Mouse (Mus musculus) cerebellum, adult 9-11 months (tissue): ENCODE measurements at regions not wholly inside any gene's neighbourhood (a gene's known extent, or its start where the extent isn't known, plus 50 kb on each side); places are given as distances from the start of the nearest gene placed in this dataset.

Experiments
- DNase-seq: peaks from one replicate; pipeline ENCODE4 v3.0.0; 2022

GRCm38 (mm10) chr9:83273361-83273975 is 127.0 kb upstream of the Hmgn3 start:
- DNase-seq, result no peak

- DNase-seq, result no peak
Measured at GRCm38 (mm10) chr9:83265736-83266135, 119.3 kb upstream of the Hmgn3 start.

- no peak for DNase-seq
Measured at GRCm38 (mm10) chr9:83259511-83259910, 113.0 kb upstream of the Hmgn3 start.

- no peak for DNase-seq
Measured at GRCm38 (mm10) chr9:83258986-83259385, 112.5 kb upstream of the Hmgn3 start.

GRCm38 (mm10) chr9:83258476-83258875 is 112.0 kb upstream of the Hmgn3 start:
- DNase-seq, result no peak

GRCm38 (mm10) chr9:83254356-83254755 is 107.9 kb upstream of the Hmgn3 start:
- DNase-seq, result no peak

- no peak for DNase-seq
Measured at GRCm38 (mm10) chr9:83253789-83254188, 107.3 kb upstream of the Hmgn3 start.

GRCm38 (mm10) chr9:83251793-83252192 is 105.3 kb upstream of the Hmgn3 start:
- DNase-seq, result no peak

GRCm38 (mm10) chr9:83249871-83250270 is 103.4 kb upstream of the Hmgn3 start:
- no peak for DNase-seq

- DNase-seq, result no peak
Measured at GRCm38 (mm10) chr9:83248164-83248730, 101.8 kb upstream of the Hmgn3 start.

GRCm38 (mm10) chr9:83247066-83247668 is 100.7 kb upstream of the Hmgn3 start:
- DNase-seq, result no peak

GRCm38 (mm10) chr9:83241119-83241518 is 94.6 kb upstream of the Hmgn3 start:
- no peak for DNase-seq

- no peak for DNase-seq
Measured at GRCm38 (mm10) chr9:83239097-83239496, 92.6 kb upstream of the Hmgn3 start.

GRCm38 (mm10) chr9:83221866-83222265 is 75.4 kb upstream of the Hmgn3 start:
- no peak for DNase-seq

- DNase-seq, result no peak
Measured at GRCm38 (mm10) chr9:83202583-83202982, 56.1 kb upstream of the Hmgn3 start.

- no peak for DNase-seq
Measured at GRCm38 (mm10) chr9:83199771-83200170, 53.3 kb upstream of the Hmgn3 start.

GRCm38 (mm10) chr9:83199176-83199575 is 52.7 kb upstream of the Hmgn3 start:
- DNase-seq, result no peak

- no peak for DNase-seq
Measured at GRCm38 (mm10) chr9:83197013-83197412, 50.5 kb upstream of the Hmgn3 start.
